Mouse (Mus musculus): Measurements from ENCODE around the gene Olfr933.

Gene Olfr933

DNA sequence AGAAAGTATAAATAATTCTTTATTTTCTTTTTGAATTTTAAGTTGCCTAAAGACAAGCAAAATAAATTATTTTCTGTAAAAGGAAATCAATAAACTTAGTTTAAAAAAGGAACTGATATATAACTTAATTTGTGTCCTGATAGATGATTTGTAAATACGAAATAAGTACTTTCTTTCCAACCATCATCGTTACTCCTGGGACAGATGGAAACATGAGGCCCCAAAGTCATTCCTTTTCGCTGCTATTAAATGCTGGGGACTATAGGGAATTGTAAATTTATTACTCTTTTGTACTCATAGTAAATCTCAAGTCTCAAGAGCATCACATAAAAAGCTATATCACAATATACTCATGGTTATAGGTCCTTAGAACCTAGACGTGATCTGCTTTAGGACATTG is at the start of gene Olfr933:
Olfr933 (plus strand) TSS at position 301 of the 400 bp plus-strand sequence.
- H3K4me3 ChIP-seq (replicated peaks; ENCODE audit: low read length), result no peak within 1 kb of the TSS
- peaks cover 18% of the 10 kb centered on the region; the same call in 1 of the 2 replicates for H3K9me3 ChIP-seq (ENCODE audit: low read length)
- H3K27me3 ChIP-seq (ENCODE audit: insufficient read depth, low read length), result no peaks in the 10 kb centered on the region
- no peaks in the 10 kb centered on the region for H3K4me1 ChIP-seq (replicated peaks; ENCODE audit: low read depth, low read length)
- no peaks in the 10 kb centered on the region for H3K36me3 ChIP-seq (ENCODE audit: insufficient read depth, low read length)
- TF ChIP-seq CTCF (conservative IDR thresholded peaks at IDR 0.05; ENCODE audit: low read length), result no peak
- TF ChIP-seq NANOG (IDR thresholded peaks at IDR 0.05; ENCODE audit: borderline replicate concordance, low read length), result no peak
- TF ChIP-seq POU5F1 (IDR thresholded peaks at IDR 0.05; ENCODE audit: borderline replicate concordance, low read length), result no peak

DNA sequence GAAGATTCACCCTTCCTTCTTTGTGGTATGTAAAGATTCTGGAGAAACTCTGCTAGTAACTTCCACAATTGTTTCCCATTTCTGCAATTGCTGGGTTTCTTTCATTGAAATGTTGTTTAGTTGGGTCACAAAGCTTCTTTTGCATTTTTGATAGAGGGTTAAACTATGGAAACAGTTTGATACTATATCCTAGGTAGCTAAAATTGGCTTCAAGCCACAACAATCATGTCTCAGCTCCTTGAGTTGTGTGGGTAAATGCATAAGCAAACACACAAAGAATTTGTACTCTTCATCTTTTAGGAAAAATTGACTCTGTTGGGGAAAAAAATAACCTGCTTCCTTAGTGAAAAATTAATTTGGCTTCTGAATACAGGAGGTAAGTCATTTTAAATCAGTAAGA is 42.6 kb upstream of the Olfr933 start, which contains the start of gene Olfr930:
Olfr930 (plus strand) TSS at position 301 of the 400 bp plus-strand sequence.
- H3K27me3 ChIP-seq (ENCODE audit: insufficient read depth, low read length), result no peaks in the 10 kb centered on the region
- no peaks in the 10 kb centered on the region for H3K9me3 ChIP-seq (ENCODE audit: low read length)
- H3K4me3 ChIP-seq (replicated peaks; ENCODE audit: low read length), result no peak within 1 kb of the TSS
- H3K4me1 ChIP-seq (replicated peaks; ENCODE audit: low read depth, low read length), result no peaks in the 10 kb centered on the region
- TF ChIP-seq NANOG (IDR thresholded peaks at IDR 0.05; ENCODE audit: borderline replicate concordance, low read length) (no peak), POU5F1 (IDR thresholded peaks at IDR 0.05; ENCODE audit: borderline replicate concordance, low read length) (no peak), CTCF (conservative IDR thresholded peaks at IDR 0.05; ENCODE audit: low read length) (no peak)
- H3K36me3 ChIP-seq (ENCODE audit: insufficient read depth, low read length), result no peaks in the 10 kb centered on the region

DNA sequence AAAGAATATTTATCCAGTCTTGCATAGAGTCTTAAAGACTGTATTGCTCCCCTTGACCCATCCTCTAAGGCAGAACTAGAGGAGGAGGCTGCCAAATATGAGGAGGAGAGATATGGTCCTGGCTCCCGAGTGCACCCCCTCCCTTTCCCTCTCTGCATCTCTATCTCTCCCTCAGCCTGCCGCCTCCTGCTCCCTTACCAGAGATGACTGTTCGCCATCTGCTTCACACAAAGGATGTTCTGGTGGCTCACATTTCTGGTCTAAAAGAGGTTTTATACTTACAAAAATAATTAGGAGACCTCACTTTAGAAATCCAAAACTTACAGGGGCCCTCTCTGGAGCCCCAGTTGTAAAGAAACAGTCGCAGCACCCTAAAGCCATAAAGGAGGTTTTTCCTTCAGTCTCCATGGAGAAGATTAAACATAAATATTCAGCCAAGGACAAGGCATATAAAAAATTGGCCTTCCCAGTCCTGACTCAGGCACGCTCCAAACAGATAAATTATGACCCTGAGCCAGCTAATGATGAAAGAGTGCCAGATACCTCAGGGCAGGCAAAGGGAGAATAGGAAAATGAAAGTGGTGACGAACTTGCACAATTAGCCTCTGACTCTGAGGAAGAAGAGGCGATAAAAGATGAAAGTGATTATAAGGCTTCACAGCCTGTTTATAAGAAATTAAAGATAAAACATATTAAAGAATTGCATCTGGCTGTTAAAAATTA is 18.6 kb upstream of the Olfr933 start:
- TF ChIP-seq POU5F1 (IDR thresholded peaks at IDR 0.05; ENCODE audit: borderline replicate concordance, low read length), result no peak
- no peak for TF ChIP-seq NANOG (IDR thresholded peaks at IDR 0.05; ENCODE audit: borderline replicate concordance, low read length)
- TF ChIP-seq CTCF (conservative IDR thresholded peaks at IDR 0.05; ENCODE audit: low read length), result no peak
- no peak overlapping the region for H3K4me3 ChIP-seq (replicated peaks; ENCODE audit: low read length)
- H3K36me3 ChIP-seq (ENCODE audit: insufficient read depth, low read length), result no peaks in the 10 kb centered on the region
- H3K9me3 ChIP-seq (ENCODE audit: low read length), result peaks cover 5% of the 10 kb centered on the region; the same call in 1 of the 2 replicates
- no peaks in the 10 kb centered on the region for H3K27me3 ChIP-seq (ENCODE audit: insufficient read depth, low read length)
- H3K4me1 ChIP-seq (replicated peaks; ENCODE audit: low read depth, low read length), result peaks cover 5% of the 10 kb centered on the region; the same call in 1 of the 2 replicates

DNA sequence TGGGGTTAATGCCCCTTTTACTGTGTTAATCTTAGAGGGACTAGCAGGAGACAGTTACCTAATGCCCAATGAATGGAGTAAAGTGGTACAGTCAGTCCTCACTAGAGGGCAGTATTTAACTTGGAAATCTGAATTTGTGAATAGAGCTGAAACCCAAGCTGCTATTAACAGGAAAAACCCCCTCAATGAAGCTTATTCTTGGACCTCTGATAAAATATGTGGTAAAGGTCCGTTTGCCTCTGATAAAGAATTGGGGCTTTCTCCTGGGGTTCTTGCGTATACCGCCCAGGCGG is 18.0 kb upstream of the Olfr933 start:
- Histone ChIP-seq H3K9me3 (ENCODE audit: low read length) (peaks cover 5% of the 10 kb centered on the region; the same call in 1 of the 2 replicates), H3K4me1 (replicated peaks; ENCODE audit: low read depth, low read length) (peaks cover 5% of the 10 kb centered on the region; the same call in 1 of the 2 replicates), H3K36me3 (ENCODE audit: insufficient read depth, low read length) (no peaks in the 10 kb centered on the region), H3K27me3 (ENCODE audit: insufficient read depth, low read length) (no peaks in the 10 kb centered on the region), H3K4me3 (replicated peaks; ENCODE audit: low read length) (no peak overlapping the region)
- TF ChIP-seq CTCF (conservative IDR thresholded peaks at IDR 0.05; ENCODE audit: low read length), result peak; percentile 38
- no peak for TF ChIP-seq POU5F1 (IDR thresholded peaks at IDR 0.05; ENCODE audit: borderline replicate concordance, low read length)

DNA sequence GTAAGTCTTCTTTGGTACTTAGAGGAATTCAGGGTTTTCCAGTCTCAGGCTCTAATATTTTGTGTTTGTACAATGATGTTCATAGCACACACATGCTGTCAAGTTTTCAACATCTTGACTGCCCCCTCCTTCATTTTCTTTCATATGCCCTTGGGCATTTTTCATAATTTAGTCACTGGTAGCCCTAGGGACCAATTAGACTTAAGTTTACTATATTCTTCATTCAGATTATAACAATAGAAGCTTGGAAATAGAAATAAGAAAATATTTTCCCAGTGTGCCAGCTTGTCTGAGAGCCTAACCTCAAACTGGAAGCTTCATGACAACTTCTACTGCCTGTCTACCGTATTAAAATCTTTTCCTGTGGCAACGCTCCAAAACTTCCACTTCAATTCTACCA is 16.1 kb downstream of the Olfr933 start, which contains the start of gene Olfr934:
Olfr934 (minus strand) TSS at position 101 of the 400 bp plus-strand sequence.
- no peaks in the 10 kb centered on the region for H3K4me1 ChIP-seq (replicated peaks; ENCODE audit: low read depth, low read length)
- no peaks in the 10 kb centered on the region for H3K36me3 ChIP-seq (ENCODE audit: insufficient read depth, low read length)
- no peaks in the 10 kb centered on the region for H3K9me3 ChIP-seq (ENCODE audit: low read length)
- H3K27me3 ChIP-seq (ENCODE audit: insufficient read depth, low read length), result no peaks in the 10 kb centered on the region
- H3K4me3 ChIP-seq (replicated peaks; ENCODE audit: low read length), result no peak within 1 kb of the TSS
- TF ChIP-seq NANOG (IDR thresholded peaks at IDR 0.05; ENCODE audit: borderline replicate concordance, low read length) (no peak), CTCF (conservative IDR thresholded peaks at IDR 0.05; ENCODE audit: low read length) (no peak), POU5F1 (IDR thresholded peaks at IDR 0.05; ENCODE audit: borderline replicate concordance, low read length) (no peak)

DNA sequence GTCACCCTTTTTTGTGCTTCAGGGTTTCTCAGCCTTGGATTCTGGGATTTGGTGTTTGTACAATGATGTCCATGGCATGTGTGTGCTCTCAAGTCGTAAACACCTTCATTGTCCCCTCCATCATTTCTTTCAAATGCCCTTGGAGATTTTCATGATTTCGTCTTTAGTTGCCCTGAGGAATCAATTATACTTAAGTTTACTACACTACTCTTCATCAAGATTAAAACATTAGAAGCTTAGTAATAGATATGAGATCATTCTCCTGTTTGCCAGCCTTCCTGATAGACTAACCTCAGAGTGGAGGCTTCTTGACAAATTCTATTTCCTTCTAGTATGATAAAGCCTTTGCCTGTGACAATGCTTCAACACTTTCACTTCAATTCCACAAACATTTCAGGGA is 27.5 kb downstream of the Olfr933 start, which contains the start of gene Olfr935:
Olfr935 (minus strand) TSS at position 101 of the 400 bp plus-strand sequence.
- no peaks in the 10 kb centered on the region for H3K4me1 ChIP-seq (replicated peaks; ENCODE audit: low read depth, low read length)
- H3K27me3 ChIP-seq (ENCODE audit: insufficient read depth, low read length), result no peaks in the 10 kb centered on the region
- no peak within 1 kb of the TSS for H3K4me3 ChIP-seq (replicated peaks; ENCODE audit: low read length)
- no peaks in the 10 kb centered on the region for H3K36me3 ChIP-seq (ENCODE audit: insufficient read depth, low read length)
- H3K9me3 ChIP-seq (ENCODE audit: low read length), result no peaks in the 10 kb centered on the region
- TF ChIP-seq POU5F1 (IDR thresholded peaks at IDR 0.05; ENCODE audit: borderline replicate concordance, low read length), result no peak
- no peak for TF ChIP-seq CTCF (conservative IDR thresholded peaks at IDR 0.05; ENCODE audit: low read length)

DNA sequence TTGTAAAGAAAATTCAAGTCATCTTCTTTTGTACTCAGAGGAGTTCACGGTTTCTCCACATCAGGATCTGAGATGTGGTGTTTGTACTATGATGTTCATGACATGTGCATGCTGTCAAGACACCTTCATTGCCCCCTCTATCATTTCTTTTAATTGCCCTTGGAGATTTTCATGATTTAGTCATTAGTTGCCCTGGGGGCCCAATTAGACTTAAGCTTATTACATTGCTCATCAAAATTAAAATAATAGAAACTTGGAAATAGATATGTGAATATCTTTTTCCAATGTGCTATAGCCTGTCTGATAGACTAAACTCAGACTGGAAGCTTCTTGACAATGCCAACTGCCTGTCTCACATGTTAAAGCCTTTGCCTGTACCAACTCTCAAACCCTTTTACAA is 51.2 kb downstream of the Olfr933 start, which contains the start of gene Olfr146:
Olfr146 (minus strand) TSS at position 101 of the 400 bp plus-strand sequence.
- Histone ChIP-seq H3K4me3 (replicated peaks; ENCODE audit: low read length) (no peak within 1 kb of the TSS), H3K36me3 (ENCODE audit: insufficient read depth, low read length) (no peaks in the 10 kb centered on the region), H3K9me3 (ENCODE audit: low read length) (no peaks in the 10 kb centered on the region), H3K4me1 (replicated peaks; ENCODE audit: low read depth, low read length) (no peaks in the 10 kb centered on the region), H3K27me3 (ENCODE audit: insufficient read depth, low read length) (no peaks in the 10 kb centered on the region)
- TF ChIP-seq NANOG (IDR thresholded peaks at IDR 0.05; ENCODE audit: borderline replicate concordance, low read length), result no peak
- no peak for TF ChIP-seq CTCF (conservative IDR thresholded peaks at IDR 0.05; ENCODE audit: low read length)
- no peak for TF ChIP-seq POU5F1 (IDR thresholded peaks at IDR 0.05; ENCODE audit: borderline replicate concordance, low read length)
